ENCODE assay signal across 9 mouse cellular contexts in the genomic region with DNA sequence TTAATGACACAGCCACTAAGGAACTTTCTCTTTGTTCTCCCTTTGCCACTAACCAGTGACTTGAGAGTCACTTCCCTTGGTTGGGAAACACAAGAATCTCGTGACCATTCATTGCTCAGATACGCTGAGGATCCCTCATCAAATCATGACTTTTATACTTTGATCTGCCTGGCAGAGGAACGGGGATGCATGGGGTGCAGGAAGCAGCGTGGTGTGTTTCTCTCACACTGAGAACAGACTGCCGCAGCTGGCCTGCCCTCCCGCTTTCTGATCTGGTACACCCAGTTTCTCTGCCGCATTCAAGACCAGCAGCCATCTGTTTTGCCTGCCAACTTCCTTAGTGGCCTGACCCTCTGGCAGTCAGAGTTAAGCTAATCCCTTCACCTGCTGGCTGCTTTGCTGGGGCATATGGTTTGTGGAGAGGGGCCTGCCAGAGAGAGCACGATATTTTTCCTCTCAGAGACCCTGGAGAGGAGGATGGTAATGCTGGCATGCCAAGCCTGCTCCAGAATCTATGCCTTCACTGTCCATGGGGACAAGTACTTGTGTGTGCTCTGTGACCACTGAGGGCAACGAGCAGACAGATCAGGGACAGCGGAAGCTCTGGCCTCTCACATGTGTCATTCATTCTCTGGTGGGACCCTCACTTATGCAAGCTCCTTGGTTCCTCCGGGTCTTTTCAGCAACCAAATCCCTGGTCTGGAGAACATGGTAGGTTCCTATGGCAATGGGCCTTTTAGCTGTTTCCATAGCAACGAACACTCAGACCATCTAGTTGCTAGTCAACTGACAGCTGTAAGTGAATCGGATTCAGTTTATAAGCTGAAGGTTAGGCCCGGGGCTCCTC. TPM values are rescaled to one million over a fixed set of nuclear protein-coding genes. Genes with fewer than 3 reads are reported as not detected.
A peak's percentile ranks its signal among the peaks of the same experiment; 100 is the strongest.
DNase-seq lines count a peak whose midpoint lies in the region; ATAC-seq and TF ChIP-seq lines count a peak whose summit lies in the region.
"Had no signal": no experiment of that assay in that cellular context is flagged by ENCODE, and none has a peak within 500 bp of the region (broad histone marks: within the 10 kb centered on the region; RNA-seq: fewer than 3 reads in every experiment).

No protein-coding gene starts in this region.

- WGBS in heart, embryonic 16.5 days, result 47% methylated on average over 14 of the region's 14 CpGs
- WGBS in forebrain, embryonic 16.5 days, result 24% methylated on average over 14 of the region's 14 CpGs
- 40% methylated on average over 14 of the region's 14 CpGs for WGBS in liver, postnatal 0 days (ENCODE audit: insufficient replicate concordance)
- WGBS in small intestine, adult 2 months, result 43% methylated on average over 14 of the region's 14 CpGs

- H3K27ac ChIP-seq in heart, embryonic 16.5 days (ENCODE audit: low read length), result peak overlapping the region; percentile 25; the same call in 1 of the 2 replicates
- peak overlapping the region; percentile 63 for H3K27ac ChIP-seq in forebrain, embryonic 16.5 days (ENCODE audit: low read length)
- peak overlapping the region; percentile 72 for H3K27ac ChIP-seq in liver, postnatal 0 days (ENCODE audit: low read depth)
- H3K27ac ChIP-seq in small intestine, adult 2 months (ENCODE audit: insufficient read depth, low read depth, low read length), result peak overlapping the region; percentile 23; the same call in 1 of the 2 replicates
- H3K27ac ChIP-seq: lung, embryonic 15.5 days had no signal

- H3K4me2 ChIP-seq in heart, embryonic 16.5 days (ENCODE audit: low read depth, low read length), result no peak overlapping the region
- 0 out of 2 replicates have a peak overlapping the region, but pooled peaks have one; percentile 4 for H3K4me2 ChIP-seq in forebrain, embryonic 16.5 days (ENCODE audit: low read length)
- peak overlapping the region; percentile 45 for H3K4me2 ChIP-seq in liver, postnatal 0 days (ENCODE audit: low read depth, low read length)
- H3K4me2 ChIP-seq: lung, embryonic 15.5 days had no signal

- H3K9ac ChIP-seq in heart, embryonic 16.5 days (ENCODE audit: low read length), result no peak overlapping the region
- H3K9ac ChIP-seq in forebrain, embryonic 16.5 days (replicated peaks; ENCODE audit: low read depth, low read length), result peak overlapping the region; percentile 24; the same call in 1 of the 2 replicates
- H3K9ac ChIP-seq in liver, postnatal 0 days (replicated peaks), result no peak overlapping the region; the same call in 1 of the 2 replicates
- H3K9ac ChIP-seq: lung, embryonic 15.5 days had no signal

- H3K4me1 ChIP-seq in heart, embryonic 16.5 days (ENCODE audit: control insufficient read depth, insufficient read depth, low read length), result no peaks in the 10 kb centered on the region
- H3K4me1 ChIP-seq in forebrain, embryonic 16.5 days (replicated peaks; ENCODE audit: control insufficient read depth, insufficient read depth, low read length), result peaks cover 24% of the 10 kb centered on the region
- peaks cover 8% of the 10 kb centered on the region; the same call in 1 of the 2 replicates for H3K4me1 ChIP-seq in liver, postnatal 0 days (ENCODE audit: insufficient read depth)
- 0 out of 2 replicates have a peak, but pooled peaks cover 2% of the 10 kb centered on the region for H3K4me1 ChIP-seq in small intestine, adult 2 months (ENCODE audit: control insufficient read depth, insufficient read depth, insufficient read length, low read length)
- H3K4me1 ChIP-seq: lung, embryonic 15.5 days had no signal

- H3K27me3 ChIP-seq in heart, embryonic 16.5 days (ENCODE audit: control insufficient read depth, insufficient read depth, low read length), result no peaks in the 10 kb centered on the region
- no peaks in the 10 kb centered on the region for H3K27me3 ChIP-seq in forebrain, embryonic 16.5 days (replicated peaks; ENCODE audit: control insufficient read depth, insufficient read depth, low read length)
- no peaks in the 10 kb centered on the region for H3K27me3 ChIP-seq in liver, postnatal 0 days (ENCODE audit: insufficient read depth, low read length)
- H3K27me3 ChIP-seq in small intestine, adult 2 months (ENCODE audit: control insufficient read depth, insufficient read depth, low read length), result no peaks in the 10 kb centered on the region
- H3K27me3 ChIP-seq: lung, embryonic 15.5 days had no signal

- DNase-seq in heart, adult 9 months (ENCODE audit: low spot score in 2 of 2), result no peak
- DNase-seq in liver, postnatal 0 days, result peak; percentile 38
- DNase-seq in adrenal gland, postnatal 4 days (ENCODE audit: low spot score in 2 of 2), result no peak
- no peak for DNase-seq in adrenal gland, postnatal 25 days

- no peaks in the 10 kb centered on the region for H3K9me3 ChIP-seq in heart, embryonic 16.5 days (replicated peaks; ENCODE audit: control insufficient read depth, low read length)
- H3K9me3 ChIP-seq in forebrain, embryonic 16.5 days (ENCODE audit: control insufficient read depth, low read length), result no peaks in the 10 kb centered on the region
- no peaks in the 10 kb centered on the region for H3K9me3 ChIP-seq in liver, postnatal 0 days (ENCODE audit: low read length)
- H3K9me3 ChIP-seq: lung, embryonic 15.5 days had no signal

- TF ChIP-seq CTCF in liver, postnatal 0 days (IDR thresholded peaks at IDR 0.05; ENCODE audit: low read depth), result no peak
- TF ChIP-seq CTCF in small intestine, adult 2 months (IDR thresholded peaks at IDR 0.05; ENCODE audit: extremely low read depth, insufficient read length, insufficient replicate concordance, low read depth, low read length), result no peak

- ATAC-seq in heart, embryonic 16.5 days (replicated peaks; ENCODE audit: extremely low read depth, insufficient read depth, low FRiP score), result no peak
- ATAC-seq in cerebellum, adult (ENCODE audit: insufficient number of reproducible peaks, low FRiP score, low TSS enrichment), result peak; percentile 38; the same call in 1 of the 2 replicates
- ATAC-seq in forebrain, embryonic 16.5 days, result peak; percentile 65
- ATAC-seq in liver, postnatal 0 days, result peak; percentile 29; the same call in 1 of the 2 replicates

- H3K4me3 ChIP-seq in heart, embryonic 16.5 days (ENCODE audit: low read length), result no peak overlapping the region
- no peak overlapping the region for H3K4me3 ChIP-seq in forebrain, embryonic 16.5 days (replicated peaks; ENCODE audit: low read length)
- H3K4me3 ChIP-seq in liver, postnatal 0 days (ENCODE audit: low read depth, low read length), result no peak overlapping the region
- H3K4me3 ChIP-seq in small intestine, adult 2 months (ENCODE audit: low read depth, low read length), result no peak overlapping the region
- H3K4me3 ChIP-seq: lung, embryonic 15.5 days had no signal

- no peak for TF ChIP-seq POLR2A in small intestine, adult 2 months (IDR thresholded peaks at IDR 0.05; ENCODE audit: low read depth, low read length)

- no peak for TF ChIP-seq EP300 in liver, postnatal 0 days (IDR thresholded peaks at IDR 0.05; ENCODE audit: low read depth)

- peaks cover 3% of the 10 kb centered on the region for H3K36me3 ChIP-seq in heart, embryonic 16.5 days (ENCODE audit: control insufficient read depth, insufficient read depth)
- peaks cover 5% of the 10 kb centered on the region; the same call in 1 of the 2 replicates for H3K36me3 ChIP-seq in forebrain, embryonic 16.5 days (ENCODE audit: control insufficient read depth, insufficient read depth)
- H3K36me3 ChIP-seq in liver, postnatal 0 days (replicated peaks; ENCODE audit: insufficient read depth, low read length), result peaks cover 16% of the 10 kb centered on the region
- H3K36me3 ChIP-seq in small intestine, adult 2 months (ENCODE audit: control insufficient read depth, insufficient read depth, low read length), result peaks cover 13% of the 10 kb centered on the region

RNA-seq across cellular contexts. Expression of a gene that starts 20.6 kb away (rescaled TPM):
- 52.8 and 59.4 TPM in 2 replicates for polyA plus RNA-seq in heart, embryonic 16.5 days (2015; fragmentation: Nextera tagmentation; extraction: Ambion mirVana)
- polyA plus RNA-seq in forebrain, embryonic 16.5 days (2015; fragmentation: Nextera tagmentation; extraction: Ambion mirVana), result 76.8 and 80.8 TPM in 2 replicates
- 29.7 and 30.0 TPM in 2 replicates for polyA plus RNA-seq in liver, postnatal 0 days (2015; fragmentation: Nextera tagmentation; extraction: Ambion mirVana)
- 32.5 and 89.0 TPM in 2 replicates for polyA plus RNA-seq in small intestine, adult 2 months (2012; rRNA removed)
- total RNA-seq in adrenal gland, postnatal 4 days (2021), result 10 to 100 TPM; 74.7 to 75.6 TPM
- 68.1 and 74.3 TPM in 2 replicates for total RNA-seq in adrenal gland, postnatal 25 days (2021)

RNA-seq across cellular contexts. Expression of a gene that starts 20.7 kb away (rescaled TPM):
- polyA plus RNA-seq in heart, embryonic 16.5 days (2015; fragmentation: Nextera tagmentation; extraction: Ambion mirVana), result 157 and 160 TPM in 2 replicates
- polyA plus RNA-seq in forebrain, embryonic 16.5 days (2015; fragmentation: Nextera tagmentation; extraction: Ambion mirVana), result 108 and 141 TPM in 2 replicates
- polyA plus RNA-seq in liver, postnatal 0 days (2015; fragmentation: Nextera tagmentation; extraction: Ambion mirVana), result 97.5 and 99.9 TPM in 2 replicates
- polyA plus RNA-seq in small intestine, adult 2 months (2012; rRNA removed), result 16.2 and 19.9 TPM in 2 replicates
- total RNA-seq in adrenal gland, postnatal 4 days (2021), result 10 to 100 TPM; 68.3 to 77.9 TPM
- 67.6 and 83.1 TPM in 2 replicates for total RNA-seq in adrenal gland, postnatal 25 days (2021)

RNA-seq across cellular contexts. Expression of a gene that starts 53.7 kb away (rescaled TPM):
- 0.14 TPM in 1 of 2 replicates, not detected in the other for polyA plus RNA-seq in heart, embryonic 16.5 days (2015; fragmentation: Nextera tagmentation; extraction: Ambion mirVana)
- 3.4 and 4.2 TPM in 2 replicates for polyA plus RNA-seq in forebrain, embryonic 16.5 days (2015; fragmentation: Nextera tagmentation; extraction: Ambion mirVana)
- polyA plus RNA-seq in liver, postnatal 0 days (2015; fragmentation: Nextera tagmentation; extraction: Ambion mirVana), result 0.04 TPM in 1 of 2 replicates, not detected in the other
- polyA plus RNA-seq in small intestine, adult 2 months (2012; rRNA removed), result not detected in 2 replicates
- total RNA-seq in adrenal gland, postnatal 4 days (2021), result under 1 TPM; 0.71 to 0.87 TPM
- total RNA-seq in adrenal gland, postnatal 25 days (2021), result not detected in 2 replicates
- polyA plus RNA-seq: lung, embryonic 15.5 days had no signal
